Mouse (Mus musculus): ENCODE data around the gene Nkap.
"Not testable (repeated sequence)": the region's sequence is repeated elsewhere in the genome, so short reads cannot be mapped to it uniquely, and the experiment has no call there.

Nkap gene

GRCm38 (mm10) chrX:37144954-37145353, 18.4 kb downstream of the Nkap start:
- no peak for DNase-seq (ENCODE audit: extremely low spot score, low read depth, low spot score)

- DNase-seq (ENCODE audit: extremely low spot score, low read depth, low spot score) = no peak
These were observed 31.2 kb downstream of the Nkap start for GRCm38 (mm10) chrX:37157839-37158238.

- DNase-seq (ENCODE audit: extremely low spot score, low read depth, low spot score) = no peak
These were observed 34.6 kb downstream of the Nkap start for GRCm38 (mm10) chrX:37161169-37161568.

- no peak for DNase-seq (ENCODE audit: extremely low spot score, low read depth, low spot score)
These were observed 36.5 kb downstream of the Nkap start for GRCm38 (mm10) chrX:37163115-37163514.

- peak; percentile 18 for DNase-seq (ENCODE audit: extremely low spot score, low read depth, low spot score)
These were observed 40.5 kb downstream of the Nkap start for GRCm38 (mm10) chrX:37167085-37167484.

- DNase-seq (ENCODE audit: extremely low spot score, low read depth, low spot score) = no peak
These were observed 42.1 kb downstream of the Nkap start, which contains the start of gene Akap14 for GRCm38 (mm10) chrX:37168742-37169141. Gene Akap14 (minus strand): TSS chrX:37168842.

- DNase-seq (ENCODE audit: extremely low spot score, low read depth, low spot score) = not testable (repeated sequence)
These were observed 57.8 kb downstream of the Nkap start for GRCm38 (mm10) chrX:37184401-37184800.

- no peak for DNase-seq (ENCODE audit: extremely low spot score, low read depth, low spot score)
These were observed 64.1 kb downstream of the Nkap start for GRCm38 (mm10) chrX:37190755-37191104.

- peak; percentile 8 for DNase-seq (ENCODE audit: extremely low spot score, low read depth, low spot score)
These were observed 64.6 kb downstream of the Nkap start, which contains the start of the genes Ndufa1 and Rnf113a1 for GRCm38 (mm10) chrX:37191105-37191743. Gene Ndufa1 (minus strand): TSS chrX:37191163. Gene Rnf113a1 (plus strand): TSS chrX:37191245.

- DNase-seq (ENCODE audit: extremely low spot score, low read depth, low spot score) = no peak
These were observed 65.3 kb downstream of the Nkap start for GRCm38 (mm10) chrX:37191744-37192379.

GRCm38 (mm10) chrX:37198676-37199075, 72.1 kb downstream of the Nkap start:
- DNase-seq (ENCODE audit: extremely low spot score, low read depth, low spot score) = no peak

Data from hindlimb bud, embryonic 11.5 days (tissue).